8 mouse cellular contexts compared by ENCODE assay signal in genomic region chr7:28338108-28338998, GRCm38 (mm10). TPM values are rescaled to one million over a fixed set of nuclear protein-coding genes. Genes with fewer than 3 reads are reported as not detected.
DNase-seq lines count a peak whose midpoint lies in the region; ATAC-seq and TF ChIP-seq lines count a peak whose summit lies in the region.

Gene Supt5, minus strand, starts transcription at chr7:28338746.

- peak; percentile 98 for ATAC-seq in heart, embryonic 15.5 days (replicated peaks; ENCODE audit: insufficient number of reproducible peaks, insufficient read depth, low FRiP score, low read depth)
- ATAC-seq in liver, embryonic 14.5 days (ENCODE audit: insufficient read depth) = peak; percentile 98
- peak; percentile 97 for ATAC-seq in neural tube, embryonic 11.5 days (ENCODE audit: insufficient read depth, low FRiP score, low TSS enrichment)
- peak; percentile 99 for ATAC-seq in stomach, postnatal 0 days (ENCODE audit: low FRiP score, low TSS enrichment)

- peaks cover 32% of the 10 kb centered on the region for H3K36me3 ChIP-seq in forebrain, embryonic 10.5 days (replicated peaks)
- H3K36me3 ChIP-seq in heart, embryonic 15.5 days = no peaks in the 10 kb centered on the region
- H3K36me3 ChIP-seq in liver, embryonic 14.5 days (replicated peaks; ENCODE audit: control insufficient read depth, insufficient read depth, low read depth) = no peaks in the 10 kb centered on the region; the same call in 1 of the 2 replicates
- no peaks in the 10 kb centered on the region for H3K36me3 ChIP-seq in neural tube, embryonic 11.5 days (ENCODE audit: control insufficient read depth, insufficient read depth, low read length)
- no peaks in the 10 kb centered on the region for H3K36me3 ChIP-seq in stomach, postnatal 0 days (ENCODE audit: control insufficient read depth, insufficient read depth, low read length)

- H3K27ac ChIP-seq in forebrain, embryonic 10.5 days = peak within 1 kb of the TSS; percentile 92
- peak within 1 kb of the TSS; percentile 92 for H3K27ac ChIP-seq in heart, embryonic 15.5 days
- peak within 1 kb of the TSS; percentile 86 for H3K27ac ChIP-seq in liver, embryonic 14.5 days
- H3K27ac ChIP-seq in neural tube, embryonic 11.5 days (ENCODE audit: low read depth, low read length) = peak within 1 kb of the TSS; percentile 76; the same call in 1 of the 2 replicates
- peak within 1 kb of the TSS; percentile 87 for H3K27ac ChIP-seq in stomach, postnatal 0 days (replicated peaks)

- H3K4me3 ChIP-seq in forebrain, embryonic 10.5 days = peak within 1 kb of the TSS; percentile 96
- peak within 1 kb of the TSS; percentile 88 for H3K4me3 ChIP-seq in heart, embryonic 15.5 days
- H3K4me3 ChIP-seq in liver, embryonic 14.5 days (ENCODE audit: insufficient read depth in 1 of 2, low read depth in 2 of 2, low read length in 2 of 2) = peak within 1 kb of the TSS; percentile 81 to 98
- H3K4me3 ChIP-seq in neural tube, embryonic 11.5 days (ENCODE audit: low read depth, low read length) = peak within 1 kb of the TSS; percentile 97
- H3K4me3 ChIP-seq in stomach, postnatal 0 days (ENCODE audit: low read depth, low read length) = peak within 1 kb of the TSS; percentile 88

- H3K4me2 ChIP-seq in heart, embryonic 15.5 days = peak within 1 kb of the TSS; percentile 84
- peak within 1 kb of the TSS; percentile 96 for H3K4me2 ChIP-seq in liver, embryonic 14.5 days (ENCODE audit: low read depth)
- H3K4me2 ChIP-seq in neural tube, embryonic 11.5 days (ENCODE audit: low read depth) = peak within 1 kb of the TSS; percentile 62
- peak within 1 kb of the TSS; percentile 77 for H3K4me2 ChIP-seq in stomach, postnatal 0 days (replicated peaks; ENCODE audit: low read depth)

- no peak; the same call in 1 of the 2 replicates for TF ChIP-seq CTCF in liver, embryonic 14.5 days (IDR thresholded peaks at IDR 0.05; ENCODE audit: low read depth)
- no peak for TF ChIP-seq CTCF in stomach, postnatal 0 days (IDR thresholded peaks at IDR 0.05; ENCODE audit: low read depth)

- H3K9ac ChIP-seq in heart, embryonic 15.5 days = peak within 1 kb of the TSS; percentile 93
- peak within 1 kb of the TSS; percentile 97 for H3K9ac ChIP-seq in liver, embryonic 14.5 days (replicated peaks)
- H3K9ac ChIP-seq in neural tube, embryonic 11.5 days (ENCODE audit: low read length) = peak within 1 kb of the TSS; percentile 95
- peak within 1 kb of the TSS; percentile 98 for H3K9ac ChIP-seq in stomach, postnatal 0 days (ENCODE audit: low read length)

- H3K27me3 ChIP-seq in forebrain, embryonic 10.5 days (ENCODE audit: poor library complexity, severe bottlenecking) = no peaks in the 10 kb centered on the region
- no peaks in the 10 kb centered on the region for H3K27me3 ChIP-seq in heart, embryonic 15.5 days
- no peaks in the 10 kb centered on the region for H3K27me3 ChIP-seq in liver, embryonic 14.5 days (ENCODE audit: control insufficient read depth, insufficient read depth, low read length)
- no peaks in the 10 kb centered on the region for H3K27me3 ChIP-seq in neural tube, embryonic 11.5 days (ENCODE audit: control insufficient read depth, insufficient read depth, low read length)
- no peaks in the 10 kb centered on the region for H3K27me3 ChIP-seq in stomach, postnatal 0 days (ENCODE audit: control insufficient read depth, insufficient read depth, low read length)

- DNase-seq in CD8-positive naive resting alpha-beta T cell, adult 2 months (ENCODE audit: low read depth in 2 of 2, low spot score in 2 of 2) = peak; percentile 93
- DNase-seq in c-Kit-positive CD71-negative TER-119-negative erythroid progenitor cells, embryonic 14.5 days (ENCODE audit: low read depth) = peak; percentile 100
- DNase-seq in forebrain, embryonic 10.5 days (ENCODE audit: extremely low spot score, low spot score) = peak; percentile 95
- peak; percentile 98 to 99 for DNase-seq in kidney, postnatal 25 days
- peak; percentile 99 for DNase-seq in liver, embryonic 14.5 days (ENCODE audit: low read depth in 3 of 3, low spot score in 3 of 3)
- DNase-seq in neural tube, embryonic 11.5 days (ENCODE audit: low spot score) = peak; percentile 98
- DNase-seq in stomach, postnatal 0 days (ENCODE audit: low spot score) = peak; percentile 97

- under 1% methylated on average over 77 of the region's 77 CpGs for WGBS in forebrain, embryonic 10.5 days
- under 1% methylated on average over 77 of the region's 77 CpGs for WGBS in heart, embryonic 15.5 days
- WGBS in liver, embryonic 14.5 days (ENCODE audit: insufficient replicate concordance) = under 1% methylated on average over 77 of the region's 77 CpGs
- under 1% methylated on average over 77 of the region's 77 CpGs for WGBS in neural tube, embryonic 11.5 days
- under 1% methylated on average over 77 of the region's 77 CpGs for WGBS in stomach, postnatal 0 days

- peaks cover 40% of the 10 kb centered on the region for H3K4me1 ChIP-seq in forebrain, embryonic 10.5 days
- peaks cover 16% of the 10 kb centered on the region for H3K4me1 ChIP-seq in heart, embryonic 15.5 days (replicated peaks)
- peaks cover 4 to 14% of the 10 kb centered on the region in 2 experiments for H3K4me1 ChIP-seq in liver, embryonic 14.5 days (replicated peaks; ENCODE audit: control insufficient read depth in 2 of 2, insufficient read depth in 2 of 2, low read length in 1 of 2)
- H3K4me1 ChIP-seq in neural tube, embryonic 11.5 days (ENCODE audit: control insufficient read depth, insufficient read depth, low read length) = 0 out of 2 replicates have a peak, but pooled peaks cover 6% of the 10 kb centered on the region
- no peaks in the 10 kb centered on the region for H3K4me1 ChIP-seq in stomach, postnatal 0 days (replicated peaks; ENCODE audit: control insufficient read depth, insufficient read depth)

- peak; percentile 90 for TF ChIP-seq EP300 in liver, embryonic 14.5 days (IDR thresholded peaks at IDR 0.05; ENCODE audit: low read depth)
- peak; percentile 100 for TF ChIP-seq EP300 in stomach, postnatal 0 days (optimal IDR thresholded peaks at IDR 0.05)

- H3K9me3 ChIP-seq in forebrain, embryonic 10.5 days = no peaks in the 10 kb centered on the region
- H3K9me3 ChIP-seq in heart, embryonic 15.5 days (replicated peaks) = no peaks in the 10 kb centered on the region
- H3K9me3 ChIP-seq in liver, embryonic 14.5 days (ENCODE audit: control insufficient read depth, low read length) = no peaks in the 10 kb centered on the region
- H3K9me3 ChIP-seq in neural tube, embryonic 11.5 days (ENCODE audit: control insufficient read depth, low read length) = no peaks in the 10 kb centered on the region
- H3K9me3 ChIP-seq in stomach, postnatal 0 days (ENCODE audit: control insufficient read depth, low read length) = no peaks in the 10 kb centered on the region

RNA-seq across cellular contexts. Expression of gene Supt5, which starts in this region (rescaled TPM):
- 118 and 120 TPM in 2 replicates for polyA plus RNA-seq in forebrain, embryonic 10.5 days (2016; fragmentation: Nextera tagmentation; extraction: Ambion mirVana)
- 52.0 and 71.9 TPM in 2 replicates for polyA plus RNA-seq in heart, embryonic 15.5 days (2015; fragmentation: Nextera tagmentation; extraction: Ambion mirVana)
- 29.4 and 29.6 TPM in 2 replicates for polyA plus RNA-seq in liver, embryonic 14.5 days (2012; rRNA removed)
- 21.7 and 26.2 TPM in 2 replicates for polyA plus RNA-seq in liver, embryonic 14.5 days (2014; fragmentation: Nextera tagmentation; extraction: Ambion mirVana)
- polyA plus RNA-seq in neural tube, embryonic 11.5 days (2014; fragmentation: Nextera tagmentation; extraction: Ambion mirVana) = 89.7 and 101 TPM in 2 replicates
- 31.5 and 35.7 TPM in 2 replicates for polyA plus RNA-seq in stomach, postnatal 0 days (2015; fragmentation: Nextera tagmentation; extraction: Ambion mirVana)

Comparison
In these comparisons a context has a peak if more than half of its experiments do, and no peak if none do; other contexts are left out.
1. Peak in every context shown above with its lines: DNase-seq, ATAC-seq, H3K4me3 ChIP-seq and H3K27ac ChIP-seq.